Mouse (Mus musculus): ENCODE results near the gene Calcb.

The Calcb gene

DNA sequence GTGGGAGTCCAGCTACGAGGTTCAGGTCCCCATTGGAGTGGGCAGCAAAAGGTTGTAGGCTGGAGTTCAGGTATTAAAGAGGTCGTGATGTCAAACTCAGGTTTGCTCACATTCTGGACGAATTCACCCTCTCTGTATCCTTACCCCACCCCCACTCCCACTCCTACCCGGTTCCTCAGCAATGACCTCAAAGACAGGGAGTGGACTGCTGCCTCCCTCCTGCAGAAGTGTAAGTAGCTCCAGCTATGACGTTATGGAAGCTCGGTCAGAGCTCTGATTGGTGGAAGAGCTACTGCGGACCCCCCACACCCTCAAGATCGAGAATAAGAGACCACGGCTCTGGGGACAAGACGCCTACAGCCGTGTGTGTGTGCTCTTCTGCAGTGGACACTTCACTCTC is at the start of gene Calcb:
Gene Calcb, plus strand, starts transcription at position 344 of the 400 bp plus-strand sequence.
- DNase-seq (ENCODE audit: low read depth, low spot score): no peak

DNA sequence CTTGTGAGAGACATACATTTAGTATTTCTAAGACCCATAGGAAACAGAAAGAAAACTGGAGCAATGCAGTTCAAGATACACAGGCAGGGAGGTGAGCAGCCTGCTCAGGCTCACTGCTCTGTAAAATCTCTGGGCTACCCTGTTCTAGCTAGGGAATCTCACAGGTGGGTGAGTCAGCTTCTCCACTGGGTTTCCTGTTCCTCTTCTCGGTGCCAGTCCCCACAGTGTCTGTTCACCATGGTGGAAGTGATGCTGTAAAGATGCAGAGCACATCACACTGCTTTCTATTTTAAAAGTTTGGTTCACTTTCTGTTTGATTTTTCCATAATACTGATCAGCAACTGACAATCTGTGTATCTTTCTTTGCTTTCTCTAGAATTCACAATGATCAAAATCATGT is 47.0 kb upstream of the Calcb start:
- peak; percentile 23 for DNase-seq (ENCODE audit: low read depth, low spot score)

DNA sequence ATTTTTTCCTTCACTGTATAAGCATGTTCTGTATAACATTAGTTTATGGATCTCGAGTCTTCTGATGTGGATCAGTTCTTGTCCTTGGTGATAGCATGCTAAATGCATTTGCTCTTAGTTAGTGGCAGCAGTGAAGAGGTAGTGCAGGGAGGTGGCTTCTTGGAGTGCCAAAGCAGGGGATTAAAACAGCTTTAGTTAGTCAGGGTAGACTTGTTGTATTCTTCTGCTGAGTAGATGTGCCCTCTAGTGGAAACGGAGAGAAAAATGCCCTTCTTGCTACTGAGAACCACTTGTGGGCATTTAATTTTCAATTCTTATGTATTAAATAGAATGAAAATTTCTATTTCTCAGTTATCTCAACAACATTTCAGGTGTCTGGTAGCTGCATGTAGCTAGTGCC is 45.7 kb upstream of the Calcb start:
- DNase-seq (ENCODE audit: low read depth, low spot score): peak; percentile 56

DNA sequence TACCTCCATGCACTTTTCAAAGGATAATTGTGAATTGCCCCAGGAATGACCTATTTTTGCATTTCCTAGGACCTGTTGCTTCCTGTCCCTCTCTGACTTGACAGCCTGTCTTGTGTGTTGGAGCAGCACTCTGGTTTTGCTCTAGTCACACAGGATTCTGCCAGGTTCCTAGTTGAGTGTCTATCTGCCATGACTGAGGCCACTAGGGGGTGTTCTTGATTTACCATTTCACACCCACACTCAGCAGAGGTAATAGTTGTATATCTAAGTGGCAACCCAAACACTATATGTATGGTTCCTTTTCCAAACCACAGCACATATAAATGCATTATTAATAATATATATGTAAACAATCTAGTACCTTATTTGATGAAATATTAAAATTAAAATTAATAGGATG is 26.1 kb upstream of the Calcb start:
- DNase-seq (ENCODE audit: low read depth, low spot score): peak; percentile 27

DNA sequence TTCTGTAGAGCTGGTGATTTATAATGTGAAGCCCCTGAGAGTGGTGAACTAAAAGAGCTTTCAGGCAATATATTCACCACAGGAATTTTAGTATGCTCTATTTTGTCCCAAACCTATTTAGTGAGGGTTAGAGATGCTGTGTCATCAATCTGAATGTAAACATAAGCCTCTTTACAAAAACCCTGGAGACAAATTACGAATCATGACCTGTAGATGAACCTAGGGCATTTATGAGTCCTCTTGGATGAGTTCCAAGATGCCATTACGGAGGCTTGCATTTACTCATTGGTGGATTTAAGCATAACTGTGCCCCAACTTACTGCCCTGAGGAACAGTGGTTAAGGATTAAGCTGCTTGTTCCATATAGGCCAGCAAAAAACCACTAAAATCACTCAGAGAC is 17.6 kb upstream of the Calcb start:
- no peak for DNase-seq (ENCODE audit: low read depth, low spot score)

DNA sequence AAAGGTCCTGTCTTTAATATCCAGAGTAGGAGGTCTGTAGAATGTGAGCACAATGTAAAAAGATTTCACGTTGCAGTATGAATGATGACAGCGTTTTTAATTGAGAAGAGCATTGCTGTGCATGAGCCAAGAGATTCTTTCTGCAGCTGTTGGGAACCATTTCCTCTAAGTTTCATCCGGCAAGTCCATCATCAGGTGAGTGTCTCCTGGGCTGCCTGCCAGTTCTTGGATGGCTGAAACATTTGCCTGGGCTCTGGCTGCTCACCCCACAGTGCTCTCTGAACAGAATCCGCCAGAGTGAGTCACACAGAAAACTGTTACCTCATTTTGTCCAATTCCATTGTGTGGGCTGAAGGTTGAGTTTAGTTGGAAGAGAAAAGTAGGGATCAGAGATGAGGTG is 11.7 kb upstream of the Calcb start:
- DNase-seq (ENCODE audit: low read depth, low spot score): no peak

DNA sequence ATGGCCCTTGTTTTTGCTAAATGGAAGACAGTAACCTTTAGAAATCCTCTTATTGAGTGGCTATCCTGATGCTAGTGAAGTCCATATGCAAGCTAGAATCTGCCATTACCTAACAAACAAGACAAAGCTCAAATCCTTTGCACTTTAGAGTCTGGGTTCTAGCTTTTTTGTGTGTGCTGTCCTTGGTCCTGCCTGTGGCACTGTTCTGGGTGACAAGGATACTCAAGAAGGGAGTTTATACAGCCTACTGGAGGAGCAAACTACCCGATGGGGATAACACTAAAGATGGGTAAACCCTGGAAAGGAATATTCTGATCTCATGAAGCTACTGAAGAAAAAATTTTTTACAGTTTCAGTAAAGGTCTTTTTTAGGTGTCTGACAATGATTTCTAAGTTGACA is 11.0 kb upstream of the Calcb start:
- DNase-seq (ENCODE audit: low read depth, low spot score): no peak

DNA sequence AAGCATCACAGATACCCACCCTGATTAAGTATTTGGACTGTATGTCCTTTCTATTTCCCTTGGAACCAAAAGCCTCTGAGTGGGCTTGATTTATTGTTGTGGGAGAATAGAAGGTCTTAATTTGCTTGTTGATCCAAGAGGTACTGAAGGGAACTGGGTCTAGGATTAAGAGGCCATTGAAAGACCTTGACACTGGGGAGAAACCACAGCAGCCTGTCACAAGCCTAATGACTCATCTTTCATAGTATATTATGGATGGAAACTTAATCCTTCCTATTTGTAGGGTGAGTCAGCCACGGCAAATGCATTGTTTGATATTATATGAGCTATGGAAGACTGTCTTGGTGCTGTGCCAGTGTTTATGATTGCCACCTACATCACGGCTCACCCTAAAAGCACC is 8.0 kb upstream of the Calcb start:
- DNase-seq (ENCODE audit: low read depth, low spot score): no peak

DNA sequence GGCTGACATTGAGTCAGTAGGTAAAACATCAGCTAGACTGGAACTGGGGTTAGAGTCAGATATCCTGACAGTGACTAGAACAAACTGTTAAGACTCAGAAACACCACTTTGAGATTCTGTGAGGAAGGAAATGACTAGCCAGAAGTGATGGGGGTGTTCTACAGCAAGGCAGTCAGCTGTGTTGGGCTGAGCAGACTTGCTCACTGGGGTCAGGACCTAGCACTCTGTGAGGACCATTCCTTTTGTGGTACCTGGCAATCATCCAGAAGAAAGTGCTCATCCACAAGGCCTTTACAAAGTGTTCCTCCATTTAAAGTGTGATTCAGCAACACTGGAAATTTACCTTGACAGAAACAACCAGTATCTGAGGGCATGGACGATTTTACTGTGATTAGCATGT is 5.9 kb upstream of the Calcb start:
- no peak for DNase-seq (ENCODE audit: low read depth, low spot score)

DNA sequence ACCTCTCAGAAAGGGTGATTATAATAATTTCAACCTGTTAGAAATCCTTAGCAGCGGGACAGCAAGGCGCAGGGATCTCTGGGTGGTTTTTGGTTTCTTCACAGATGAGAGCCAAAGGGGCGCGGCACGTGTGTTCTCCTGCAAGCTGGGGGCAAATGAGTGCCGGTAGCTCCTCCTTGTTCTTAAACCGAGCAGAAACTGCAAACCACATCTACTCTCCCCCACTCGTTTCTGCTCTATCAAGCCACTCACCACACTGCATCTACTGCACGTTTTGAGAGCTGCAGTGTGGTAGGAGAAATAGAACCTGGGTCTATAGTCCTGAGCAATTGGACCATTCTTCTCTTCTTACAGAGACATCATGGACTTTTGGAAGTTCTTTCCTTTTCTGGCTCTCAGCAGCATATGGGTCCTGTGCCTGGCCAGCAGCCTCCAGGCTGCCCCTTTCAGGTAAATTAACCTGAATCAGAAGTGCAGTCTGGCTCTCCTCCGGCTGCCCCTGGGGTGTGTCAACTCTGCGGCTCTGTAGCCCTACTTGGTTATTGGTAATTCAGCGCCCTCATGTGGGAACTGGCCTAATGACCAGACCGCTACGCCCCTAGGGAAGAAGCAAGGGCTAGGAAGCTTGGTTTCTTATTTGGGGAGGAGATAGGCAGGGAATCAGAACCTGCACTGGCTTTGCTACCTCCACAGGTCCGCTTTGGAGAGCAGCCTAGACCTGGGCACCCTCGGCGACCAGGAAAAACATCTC is 1.1 kb downstream of the Calcb start:
- peak; percentile 49 for DNase-seq (ENCODE audit: low read depth, low spot score)

DNA sequence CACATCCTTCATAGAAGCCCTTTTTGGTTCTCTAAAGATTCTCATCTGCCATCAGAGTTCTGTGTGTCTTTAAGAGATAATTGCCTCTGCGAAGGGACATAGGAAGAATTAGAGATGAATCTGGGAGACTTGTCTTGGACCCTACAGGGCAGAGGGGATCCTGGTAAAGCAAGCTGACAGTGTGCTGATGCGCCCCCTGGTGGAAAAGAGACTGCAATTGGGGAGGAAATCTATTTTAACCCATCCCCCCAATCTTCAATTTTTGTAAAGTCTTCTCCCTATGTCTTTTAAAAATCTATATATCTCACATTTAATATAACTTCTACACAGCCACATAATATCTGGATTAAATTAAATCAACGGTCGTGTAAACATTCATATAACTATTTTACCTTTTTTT is 11.3 kb downstream of the Calcb start:
- peak; percentile 35 for DNase-seq (ENCODE audit: low read depth, low spot score)

DNA sequence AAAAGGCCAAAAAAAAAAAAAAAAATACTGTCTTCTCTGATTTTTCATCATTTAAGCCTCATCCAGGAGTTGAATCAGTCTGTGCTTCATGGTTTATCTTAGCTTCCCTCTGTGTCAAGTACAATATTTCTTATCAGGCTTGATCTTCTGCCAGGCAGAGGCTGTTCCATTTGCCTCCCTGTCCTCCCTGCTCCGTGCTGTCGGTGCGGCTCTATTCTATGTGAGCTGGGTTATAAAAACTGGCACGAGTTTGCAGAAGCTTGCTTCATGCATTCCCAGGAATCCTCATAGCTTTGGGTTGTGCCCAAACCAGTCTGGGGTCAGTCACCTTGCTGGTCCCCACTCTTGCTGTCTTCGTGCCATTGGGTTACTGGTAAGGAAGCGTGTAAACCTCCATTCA is 12.7 kb downstream of the Calcb start:
- DNase-seq (ENCODE audit: low read depth, low spot score): no peak

DNA sequence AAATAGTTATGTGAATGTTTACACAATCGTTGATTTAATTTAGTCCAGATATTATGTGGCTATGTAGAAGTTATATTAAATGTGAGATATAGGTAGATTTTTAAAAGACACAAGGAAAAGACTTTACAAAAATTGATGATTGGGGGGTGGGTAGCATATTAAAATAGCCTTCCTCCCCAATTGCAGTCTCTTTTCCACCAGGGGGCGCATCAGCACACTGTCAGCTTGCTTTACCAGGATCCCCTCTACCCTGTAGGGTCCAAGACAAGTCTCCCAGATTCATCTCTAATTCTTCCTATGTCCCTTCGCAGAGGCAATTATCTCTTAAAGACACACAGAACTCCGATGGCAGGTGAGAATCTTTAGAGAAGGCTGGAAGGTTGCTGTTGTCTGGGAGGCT is 13.3 kb downstream of the Calcb start:
- DNase-seq (ENCODE audit: low read depth, low spot score): peak; percentile 23

DNA sequence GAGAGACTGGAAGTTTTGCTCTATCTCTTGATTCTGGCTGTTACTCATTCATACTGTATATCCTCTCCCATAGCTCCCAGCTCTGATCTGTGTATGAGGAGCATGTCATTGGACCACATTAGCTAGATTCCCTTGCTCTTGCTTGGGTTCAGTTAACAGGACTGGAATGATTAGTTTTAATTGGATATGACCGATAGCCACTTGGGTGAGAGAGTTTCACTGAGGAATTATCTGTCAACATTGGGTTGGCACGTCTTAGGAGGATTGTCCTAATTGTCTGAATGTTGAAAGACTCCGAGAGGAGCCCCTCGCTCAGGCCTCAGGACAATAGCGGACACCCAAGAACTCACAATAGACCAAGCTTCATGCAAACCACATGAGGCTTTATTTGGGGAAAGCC is 17.8 kb downstream of the Calcb start:
- no peak for DNase-seq (ENCODE audit: low read depth, low spot score)

DNA sequence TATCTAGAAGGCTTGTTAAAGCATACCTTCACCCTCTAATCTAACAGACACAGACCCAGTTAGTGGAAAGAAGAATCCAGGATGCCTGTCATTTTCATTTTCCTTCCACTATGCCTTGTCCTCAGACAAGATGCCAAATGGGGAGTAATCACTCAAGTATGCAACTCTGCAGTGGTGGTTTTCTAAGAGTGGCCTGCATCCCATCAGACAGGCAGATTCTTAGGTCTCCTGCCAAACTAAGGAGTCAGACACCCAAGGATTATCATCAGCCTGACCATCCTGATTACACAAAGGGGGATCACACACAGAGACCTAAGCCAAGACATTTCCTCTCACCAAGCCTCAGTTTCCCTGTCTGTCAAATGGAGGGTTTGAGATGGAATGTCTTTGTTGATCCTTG is 19.7 kb downstream of the Calcb start:
- DNase-seq (ENCODE audit: low read depth, low spot score): no peak

DNA sequence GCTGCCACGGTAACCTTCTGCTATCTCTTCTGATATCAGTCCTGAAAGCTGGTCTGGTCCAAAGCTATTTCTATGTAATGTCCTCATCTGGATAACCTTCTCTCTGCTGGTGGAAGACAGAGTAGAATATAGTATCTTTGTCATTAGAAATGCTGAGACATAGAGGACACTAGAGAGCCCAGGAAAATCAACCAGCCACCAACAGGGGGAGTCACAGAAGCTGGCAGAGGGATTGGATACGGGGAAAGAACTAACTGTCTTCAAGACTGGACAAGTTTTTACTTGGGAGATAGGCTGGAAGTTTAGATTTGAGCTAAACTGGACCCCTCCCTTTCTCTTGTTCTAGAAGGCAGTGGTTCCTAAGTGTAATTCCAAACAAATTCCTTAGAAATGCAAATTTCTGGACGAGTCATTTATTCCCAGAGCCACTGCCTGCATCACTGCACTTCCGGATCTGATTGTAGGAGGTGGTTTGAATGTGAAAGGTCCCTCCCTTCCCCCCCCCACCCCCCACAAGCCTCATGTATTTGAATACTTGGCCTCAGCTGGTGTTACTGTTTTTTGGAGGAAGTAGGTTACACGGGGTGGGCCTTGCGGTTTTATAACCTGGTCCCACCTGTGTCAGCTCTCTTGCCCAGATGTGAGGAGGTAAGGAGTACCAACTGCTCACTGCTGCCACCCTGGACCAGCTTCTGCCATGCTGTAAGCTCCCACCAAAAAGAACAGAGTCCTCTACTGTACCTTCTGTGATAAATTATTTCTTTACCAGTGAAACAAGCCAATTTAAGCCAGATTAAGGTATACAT is 22.1 kb downstream of the Calcb start:
- DNase-seq (ENCODE audit: low read depth, low spot score): peak; percentile 76

DNA sequence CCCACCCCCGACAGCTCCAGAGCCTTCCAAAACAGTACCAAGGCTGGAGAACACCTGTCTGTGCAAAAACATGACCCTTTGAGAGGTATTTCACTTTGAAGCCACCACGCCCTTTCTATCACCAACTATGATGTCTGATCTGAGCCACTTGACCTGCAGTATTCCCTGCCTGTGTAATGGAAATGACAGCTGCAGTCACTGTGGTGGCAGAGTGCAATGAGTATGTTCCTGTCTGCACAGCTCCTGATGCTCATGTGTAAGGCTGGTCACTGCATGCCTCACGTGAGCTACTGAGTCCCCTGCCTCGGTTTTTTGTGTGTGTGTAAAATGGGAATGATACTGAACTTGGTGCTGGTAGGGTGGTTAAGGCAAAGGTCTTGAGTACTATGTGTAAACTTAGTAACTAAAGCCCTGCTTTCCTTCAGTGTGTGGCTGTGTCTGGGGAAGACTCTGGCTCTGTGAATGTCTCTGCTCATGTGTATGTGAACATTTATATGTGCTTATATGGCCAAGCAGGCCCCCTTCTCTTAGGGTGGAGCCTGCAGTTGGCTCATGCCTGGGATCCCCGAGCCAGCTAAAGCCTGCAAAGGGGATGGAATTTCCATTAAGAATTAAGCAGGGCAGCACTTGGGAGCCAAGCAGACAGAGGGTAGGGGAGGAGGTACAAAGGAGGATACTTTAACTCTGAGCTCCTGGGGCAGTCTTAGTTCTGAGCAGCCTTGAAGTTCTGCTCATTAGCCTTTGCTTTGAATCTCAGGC is 24.8 kb downstream of the Calcb start, which contains the start of gene Insc:
Gene Insc, plus strand, starts transcription at position 673 of the 759 bp plus-strand sequence.
- no peak for DNase-seq (ENCODE audit: low read depth, low spot score)

DNA sequence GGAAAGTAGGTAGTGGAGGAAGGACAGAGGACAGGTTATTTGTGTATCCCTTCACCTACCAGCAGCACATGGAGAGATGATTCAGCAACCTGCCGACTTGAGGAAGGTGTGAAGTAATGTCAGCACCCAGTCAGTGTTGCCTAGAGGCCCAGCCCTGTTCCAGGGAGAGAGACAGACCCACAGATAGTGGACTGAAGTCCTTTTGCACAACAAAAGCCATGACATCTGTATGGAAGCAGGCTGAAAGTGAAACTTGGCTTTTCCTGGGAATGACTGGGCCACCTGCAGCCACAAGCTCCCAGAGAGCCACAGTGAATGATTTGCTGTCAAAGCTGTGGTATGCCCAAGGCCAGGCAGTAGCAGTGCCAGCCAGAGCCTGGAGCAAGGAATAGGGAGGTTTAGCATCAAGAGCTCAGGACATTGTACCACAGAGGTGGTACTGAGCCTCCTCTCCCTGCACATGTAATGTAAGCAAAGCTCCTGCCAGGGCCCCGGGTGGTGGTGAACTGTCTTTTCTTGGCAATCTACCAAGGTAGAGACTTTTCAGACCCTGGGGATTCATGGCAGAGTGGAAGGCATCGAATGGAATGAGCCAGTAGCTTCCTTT is 26.3 kb downstream of the Calcb start:
- DNase-seq (ENCODE audit: low read depth, low spot score): no peak

DNA sequence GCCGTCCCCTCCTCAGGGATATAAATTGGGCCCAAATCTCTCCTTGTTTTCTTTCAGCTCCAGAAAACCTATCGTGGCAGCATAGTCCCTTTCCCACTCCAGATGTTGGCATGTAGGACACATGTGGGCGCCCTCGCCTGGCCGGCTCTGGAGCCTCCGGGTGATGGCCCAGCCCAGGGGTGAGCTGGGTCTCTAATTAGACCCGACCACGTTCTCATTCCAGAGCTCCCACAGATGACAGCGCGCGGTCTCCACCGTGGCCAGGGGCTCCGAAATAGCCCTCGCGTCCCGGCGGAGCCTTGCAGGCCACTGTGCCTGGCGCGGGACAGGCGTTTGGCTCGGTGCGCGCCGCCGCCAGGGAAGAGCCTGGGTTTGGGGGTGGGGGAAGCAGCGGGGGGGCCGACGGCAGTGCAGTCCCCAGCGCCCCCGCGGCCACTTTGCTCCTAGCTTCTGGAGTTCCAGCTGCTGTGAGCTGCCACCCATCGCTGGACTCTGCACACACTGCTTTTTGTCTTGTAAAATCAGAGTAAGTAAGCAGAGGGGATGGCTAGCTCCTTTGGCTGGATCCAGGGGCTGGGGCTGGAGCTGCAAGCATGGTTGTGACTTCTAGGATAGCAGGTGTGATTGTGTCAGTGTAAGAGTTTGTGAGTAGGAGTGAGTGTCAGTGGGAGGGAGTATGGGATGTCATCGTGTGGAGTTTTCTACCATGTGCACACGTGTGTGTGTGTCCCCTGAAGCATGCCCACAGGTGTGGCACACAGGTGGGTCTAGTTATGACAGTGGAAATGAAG is 27.2 kb downstream of the Calcb start:
- DNase-seq (ENCODE audit: low read depth, low spot score): no peak

DNA sequence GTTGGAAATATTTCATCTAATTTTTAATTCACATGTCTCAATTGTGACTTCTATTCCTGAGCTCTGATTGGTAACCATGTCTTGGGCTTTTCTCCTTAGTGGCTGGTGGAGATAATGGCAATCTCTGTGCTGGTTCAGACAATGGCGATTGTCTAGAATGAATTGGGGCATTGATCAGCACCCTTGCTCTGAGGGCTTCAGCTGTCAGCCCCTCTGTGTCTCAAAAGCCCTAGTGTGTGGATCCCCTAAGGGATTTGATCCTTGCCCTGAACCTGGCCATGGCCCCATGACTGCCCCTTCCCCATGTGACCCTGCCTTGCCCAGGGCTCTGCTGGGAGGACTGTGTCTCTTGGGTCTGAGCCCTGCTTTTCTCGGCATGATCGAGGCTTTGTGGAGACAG is 29.2 kb downstream of the Calcb start:
- no peak for DNase-seq (ENCODE audit: low read depth, low spot score)

DNA sequence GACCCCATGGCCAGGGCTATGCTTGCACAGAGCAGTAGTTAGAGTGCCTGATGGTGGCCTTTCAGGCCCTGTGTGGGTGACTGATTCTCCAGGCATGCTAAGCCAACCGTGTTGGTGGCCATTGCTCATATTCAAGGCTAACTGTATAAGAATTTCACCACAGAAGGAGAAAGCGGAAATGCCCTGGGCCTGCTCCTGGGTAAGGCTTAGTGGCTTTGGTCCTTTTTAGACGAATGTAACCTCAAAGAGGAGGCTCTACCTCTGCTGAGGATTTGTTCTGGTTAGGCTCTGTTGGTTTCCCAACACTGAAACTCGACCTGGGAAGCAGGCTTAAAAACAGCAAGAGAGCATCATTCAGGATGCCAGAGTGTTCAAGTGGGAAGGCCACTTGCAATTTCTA is 29.8 kb downstream of the Calcb start:
- no peak for DNase-seq (ENCODE audit: low read depth, low spot score)
